Mouse (Mus musculus) heart, postnatal 4 days (tissue): ENCODE data around the gene Prtn3. TPM values are rescaled to one million over a fixed set of nuclear protein-coding genes. Genes with fewer than 3 reads are reported as not detected.

Experiments used
- DNase-seq: peaks from one replicate; pipeline ENCODE4 v3.0.0; 2021
- total RNA-seq, 2 experiments: library from RNA; stranded (reverse); gene quantifications; 2 replicates each; pipeline ENCODE4 v1.2.3; 2021

Gene Prtn3
- total RNA-seq, 2 experiments from 2014 or later: not detected

DNA sequence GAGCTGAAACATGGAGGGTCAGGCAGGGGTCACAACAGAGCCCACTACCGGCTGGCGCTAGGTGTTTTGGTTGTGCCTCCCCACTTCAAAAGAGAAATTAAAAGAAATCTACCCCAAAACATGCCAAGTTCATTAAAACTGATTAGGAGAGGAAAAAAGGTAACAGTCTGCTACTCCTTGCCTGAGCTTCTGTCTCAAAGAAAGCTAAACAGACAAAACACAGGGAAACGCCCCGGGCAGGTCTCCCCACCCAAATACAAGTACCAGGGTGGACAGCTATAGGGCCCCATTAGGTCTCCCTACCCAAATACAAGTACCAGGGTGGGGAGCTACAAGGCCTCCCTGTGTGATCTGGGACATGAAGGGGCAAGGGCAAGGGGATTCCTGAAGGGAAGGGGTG is 36.3 kb downstream of the Prtn3 start, which contains the start of gene Gm26602:
Gene Gm26602 (plus strand): TSS at position 301 of the 400 bp plus-strand sequence.
- DNase-seq: no peak

DNA sequence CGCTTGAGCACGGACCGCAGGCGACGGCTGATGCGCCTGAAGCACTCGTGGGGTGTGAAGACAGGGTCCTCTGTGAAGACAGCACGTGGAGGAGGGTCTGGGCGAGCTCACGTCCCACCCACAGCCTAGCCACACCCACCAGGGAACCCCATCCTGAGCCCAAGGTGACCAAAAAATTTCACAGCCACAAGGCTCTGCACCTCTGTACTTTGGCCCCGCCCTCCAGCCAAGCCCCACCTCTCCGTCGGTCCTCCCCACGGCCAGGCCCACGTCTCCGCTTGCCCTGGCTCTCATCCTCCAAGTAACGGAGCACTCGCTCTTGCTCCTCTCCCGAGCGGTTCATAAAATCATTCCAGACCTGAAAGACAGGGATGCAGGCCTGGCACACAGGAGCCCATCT is 38.1 kb downstream of the Prtn3 start:
- no peak for DNase-seq

DNA sequence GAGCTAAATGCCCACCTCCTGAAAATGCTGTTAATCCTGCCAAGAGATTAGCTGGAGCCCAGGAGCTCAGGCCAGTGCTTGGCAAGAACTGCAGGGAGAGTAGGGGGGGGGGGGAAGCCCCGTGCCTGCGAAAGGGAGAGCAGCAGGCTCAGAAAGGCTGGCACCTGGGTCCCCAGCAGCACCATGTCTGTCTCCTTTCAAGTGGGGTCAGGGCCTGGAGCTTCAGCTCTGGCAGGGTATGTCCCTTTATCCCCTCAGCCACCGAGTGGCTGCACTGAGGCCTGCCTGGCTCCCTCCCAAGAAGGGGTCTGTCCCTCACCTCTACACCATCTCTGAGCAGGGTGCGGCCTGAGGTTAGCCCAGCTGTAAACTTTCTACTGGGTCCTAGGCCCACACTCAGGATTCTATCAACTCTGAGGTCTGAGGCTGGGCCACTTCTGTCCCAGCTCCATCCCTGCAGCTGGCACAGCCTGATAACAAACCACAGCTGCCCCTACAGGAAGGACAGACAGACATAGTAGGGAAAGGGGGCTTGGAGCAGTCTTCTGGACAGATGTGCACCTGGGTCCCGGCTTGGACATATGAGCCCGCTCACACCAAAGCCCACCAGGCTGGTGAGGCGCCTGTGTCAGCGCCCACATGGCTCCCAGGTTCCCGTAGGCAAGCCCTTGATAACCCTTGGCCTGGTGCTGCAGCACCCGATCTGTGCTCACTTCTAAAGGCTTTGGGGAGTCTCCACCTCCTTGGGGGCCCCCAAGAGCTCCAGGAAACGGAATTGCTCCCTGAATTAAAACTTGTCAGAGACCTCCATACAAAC is 40.1 kb downstream of the Prtn3 start:
- no peak for DNase-seq

DNA sequence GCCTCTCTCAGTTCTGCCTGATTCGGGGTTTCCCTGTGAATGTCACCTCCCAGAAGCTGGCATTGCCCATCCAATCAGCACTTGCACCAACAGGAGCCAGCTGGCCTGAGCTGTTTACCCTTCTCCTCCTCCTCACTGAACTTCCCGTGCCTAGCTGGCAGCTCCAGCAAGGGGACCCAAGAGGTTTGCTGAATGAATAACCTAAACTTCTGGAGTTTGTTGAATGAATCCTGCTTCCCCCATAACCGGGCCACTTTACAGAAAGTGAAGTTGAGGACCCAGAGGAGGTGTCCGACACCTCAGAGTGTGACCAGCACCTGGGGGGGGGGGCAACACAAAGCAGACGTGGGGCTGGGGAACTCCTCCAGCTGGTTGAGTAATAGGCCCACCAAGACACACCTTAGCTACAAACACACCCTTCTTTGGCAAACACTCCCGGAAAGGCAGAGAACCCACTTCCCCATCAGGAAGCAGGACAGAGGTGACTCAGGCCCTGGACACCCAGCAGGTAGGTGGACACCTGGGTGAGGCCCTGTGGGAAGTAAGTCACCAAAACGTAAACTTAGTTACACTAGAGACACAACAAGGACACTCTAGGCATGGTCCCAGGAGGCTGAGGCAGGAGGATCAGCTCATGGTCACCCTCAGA is 40.8 kb downstream of the Prtn3 start:
- no peak for DNase-seq

DNA sequence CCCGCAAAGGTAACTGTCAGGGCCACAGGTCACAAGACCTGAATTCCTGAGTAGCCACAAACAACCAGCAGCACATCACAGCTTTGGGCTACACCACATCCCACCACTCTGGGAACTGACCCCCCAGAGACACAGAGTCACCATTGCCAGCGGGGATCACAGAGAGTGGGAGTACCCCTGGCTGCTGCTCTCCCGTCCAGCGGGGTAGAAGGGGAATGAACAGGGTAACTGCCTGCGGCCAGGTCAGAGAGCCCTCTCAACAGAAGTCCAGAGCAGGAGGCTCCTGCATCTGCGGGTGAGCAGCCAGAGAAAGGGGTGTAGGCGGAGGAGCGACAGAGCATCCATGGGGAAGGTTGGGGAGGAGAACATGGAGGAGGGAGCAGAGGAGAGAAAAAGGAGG is 41.8 kb downstream of the Prtn3 start:
- DNase-seq: no peak

DNA sequence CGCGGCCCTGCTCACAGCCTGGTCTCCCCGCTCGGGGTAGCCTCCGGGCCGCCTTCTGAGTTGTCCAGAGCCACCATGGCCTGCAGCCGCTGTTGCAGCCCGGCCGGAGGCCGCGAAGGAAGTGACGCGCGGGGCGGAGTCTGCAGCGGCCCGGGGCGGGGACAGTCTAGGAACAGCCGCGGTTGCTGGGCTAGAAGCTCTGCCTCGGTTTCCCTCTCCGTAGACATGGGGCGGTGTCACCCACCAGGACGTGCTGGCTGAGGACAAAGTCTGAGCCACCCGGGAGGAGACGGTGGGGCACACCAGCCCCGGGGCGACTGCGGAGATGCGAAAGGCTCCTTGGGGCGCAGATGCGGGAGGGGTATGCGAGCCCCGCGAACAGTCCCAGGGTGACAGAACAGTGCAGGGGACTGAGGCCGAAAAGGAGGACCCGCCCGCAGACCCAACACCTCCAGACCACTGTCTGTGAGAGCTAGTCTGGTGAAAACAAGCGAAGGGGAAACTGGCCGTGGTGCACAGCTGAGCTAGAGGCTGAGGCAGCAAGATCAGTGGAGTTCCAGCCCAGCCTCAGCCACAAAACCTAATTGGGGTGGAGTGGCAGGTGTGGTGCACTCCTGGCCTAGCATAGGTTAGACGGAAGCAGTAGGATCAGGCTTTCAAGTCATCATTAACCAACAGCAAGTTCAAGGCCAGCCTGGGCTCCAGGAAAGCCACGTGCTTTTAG is 42.7 kb downstream of the Prtn3 start, which contains the start of gene Kiss1r:
Gene Kiss1r (plus strand): TSS at position 164 of the 724 bp plus-strand sequence.
- DNase-seq: peak; percentile 89

DNA sequence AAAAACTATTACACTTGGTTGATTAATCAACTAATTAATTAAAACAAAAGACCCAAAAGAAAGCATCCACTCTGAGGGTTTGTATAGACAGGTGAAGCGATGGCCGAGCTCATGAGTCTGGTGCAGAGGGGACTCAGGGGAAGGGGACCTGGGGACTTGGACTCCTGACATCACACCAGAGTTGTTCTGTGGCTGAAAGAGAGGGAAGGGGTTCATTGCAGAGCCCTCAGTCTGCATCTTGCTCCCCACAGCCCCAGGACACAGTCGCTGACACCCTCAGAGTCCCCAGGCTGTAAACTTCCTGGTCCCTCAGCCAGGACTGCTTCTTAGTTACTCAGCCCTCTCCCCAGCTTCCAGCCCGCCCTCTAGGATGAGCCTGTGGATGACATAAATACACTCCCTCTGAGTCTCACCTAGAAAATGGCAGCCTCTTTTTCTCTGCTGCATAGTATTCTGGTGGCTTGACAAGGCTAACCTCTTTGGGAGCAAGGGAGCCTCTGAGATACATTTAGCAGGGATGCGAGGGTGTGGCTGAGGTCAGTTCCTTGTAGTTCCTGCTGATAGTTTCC is 43.3 kb downstream of the Prtn3 start:
- DNase-seq: no peak

DNA sequence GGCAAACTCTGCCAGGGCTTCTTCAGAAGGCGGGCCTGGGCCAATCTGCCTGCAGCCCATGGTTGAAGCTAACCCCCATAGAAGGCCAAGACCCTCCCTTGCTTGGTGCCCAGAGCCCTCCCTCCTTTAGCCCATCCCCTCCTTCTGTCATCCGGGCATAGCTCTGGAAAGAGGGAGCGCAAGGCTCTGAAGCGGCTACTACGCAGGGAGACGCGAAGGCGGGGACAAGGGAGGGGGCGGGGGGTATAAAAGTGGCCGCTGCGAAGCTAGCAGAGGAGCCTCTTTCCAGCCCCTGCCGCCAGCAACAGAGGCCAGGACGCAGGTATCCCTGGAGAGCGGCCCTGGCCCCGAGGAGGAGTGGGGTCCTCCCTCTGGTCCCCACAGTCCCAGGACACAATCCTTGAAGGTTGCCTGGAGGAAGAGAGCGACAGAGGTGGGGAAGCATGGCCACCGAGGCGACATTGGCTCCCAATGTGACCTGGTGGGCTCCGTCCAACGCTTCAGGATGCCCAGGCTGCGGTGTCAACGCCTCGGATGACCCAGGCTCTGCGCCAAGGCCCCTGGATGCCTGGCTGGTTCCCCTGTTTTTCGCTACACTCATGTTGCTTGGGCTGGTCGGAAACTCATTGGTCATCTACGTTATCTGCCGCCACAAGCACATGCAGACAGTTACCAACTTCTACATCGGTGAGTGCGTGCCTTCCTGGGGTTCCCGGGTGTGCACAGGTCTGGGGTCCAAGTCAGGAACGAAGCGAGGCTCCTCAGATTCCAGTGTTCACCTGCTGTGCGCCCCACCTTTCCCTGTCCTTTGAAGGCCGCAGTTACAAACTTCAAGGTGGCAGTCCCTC is 44.2 kb downstream of the Prtn3 start:
- no peak for DNase-seq

DNA sequence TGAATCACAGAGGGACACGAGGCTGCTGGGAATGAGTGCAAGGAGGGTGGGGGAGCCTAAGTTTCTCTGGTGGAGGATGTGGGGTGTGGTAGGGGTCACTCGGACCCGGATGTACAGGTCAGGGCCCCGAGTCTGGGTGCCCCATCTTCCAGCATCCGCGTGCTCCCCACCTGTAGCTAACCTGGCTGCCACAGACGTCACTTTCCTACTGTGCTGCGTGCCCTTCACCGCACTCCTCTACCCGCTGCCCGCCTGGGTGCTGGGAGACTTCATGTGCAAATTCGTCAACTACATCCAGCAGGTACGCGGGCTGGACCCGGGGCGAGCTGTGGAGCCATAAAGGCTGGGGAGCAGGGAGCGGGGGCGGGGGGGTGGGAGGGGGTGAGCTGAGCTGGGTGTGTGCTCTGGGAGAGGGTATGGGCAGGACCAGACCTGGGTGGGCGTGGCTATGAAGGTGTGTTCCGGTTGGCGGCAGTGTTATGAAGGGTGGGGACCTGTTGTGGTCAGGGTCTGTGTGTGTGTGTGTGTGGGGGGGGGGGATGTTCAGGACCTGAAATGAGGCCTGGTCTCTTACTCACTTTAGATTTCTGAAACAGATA is 45.1 kb downstream of the Prtn3 start:
- DNase-seq: no peak

DNA sequence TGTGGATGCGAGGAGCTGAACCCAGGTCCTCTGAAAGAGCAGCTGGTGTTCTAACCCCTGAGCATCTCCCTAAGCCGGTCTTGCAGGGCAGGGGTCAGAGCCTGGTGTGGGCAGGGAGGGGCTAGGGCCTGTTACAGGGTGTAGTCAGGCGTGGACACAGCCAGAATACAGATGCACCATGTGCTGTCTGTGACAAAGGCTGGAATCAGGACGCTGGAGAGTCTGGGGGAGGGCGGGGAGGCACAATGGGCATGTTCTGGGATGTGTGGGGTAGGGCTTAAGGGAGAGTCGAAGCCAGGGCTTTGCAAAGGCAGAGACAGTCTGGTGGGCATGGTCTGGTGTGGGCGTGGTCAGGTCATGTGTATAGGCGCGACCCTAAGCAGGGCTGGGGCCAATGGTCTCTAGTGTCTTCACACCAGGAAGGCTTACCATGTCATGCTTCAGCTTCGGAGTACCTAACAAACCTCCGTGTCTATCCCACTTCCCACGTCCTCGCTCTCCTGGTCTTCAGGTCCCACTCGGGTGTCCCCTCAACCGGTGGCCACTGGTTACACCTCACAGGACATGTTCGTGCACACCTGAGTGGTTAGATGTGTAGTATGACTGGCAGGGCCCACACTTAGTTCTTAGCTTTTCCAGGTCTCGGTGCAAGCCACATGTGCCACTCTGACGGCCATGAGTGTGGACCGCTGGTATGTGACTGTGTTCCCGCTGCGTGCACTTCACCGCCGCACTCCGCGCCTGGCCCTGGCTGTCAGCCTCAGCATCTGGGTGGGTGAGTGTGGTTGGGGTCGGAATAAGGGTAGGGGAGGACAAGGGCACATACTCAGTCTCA is 46.0 kb downstream of the Prtn3 start:
- DNase-seq: no peak

DNA sequence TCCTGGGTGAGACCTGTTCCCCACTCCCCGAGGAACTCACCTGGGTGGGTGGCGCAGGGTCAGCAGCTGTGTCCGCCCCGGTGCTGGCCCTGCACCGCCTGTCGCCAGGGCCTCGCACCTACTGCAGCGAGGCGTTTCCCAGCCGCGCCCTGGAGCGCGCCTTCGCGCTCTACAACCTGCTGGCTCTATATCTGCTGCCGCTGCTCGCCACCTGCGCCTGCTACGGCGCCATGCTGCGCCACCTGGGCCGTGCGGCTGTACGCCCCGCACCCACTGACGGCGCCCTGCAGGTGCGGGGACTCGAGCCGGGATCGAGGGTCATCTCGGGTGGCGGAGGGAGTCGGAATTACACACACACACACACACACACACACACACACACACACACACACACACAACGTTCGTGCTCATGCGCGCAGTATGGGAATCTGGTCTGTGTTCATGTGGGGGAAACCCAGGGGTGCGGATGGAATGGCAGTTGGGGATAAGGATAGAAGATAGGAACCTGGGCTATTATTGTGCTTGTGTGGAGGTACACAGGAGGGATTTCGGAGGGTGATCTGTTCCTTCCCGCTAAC is 46.8 kb downstream of the Prtn3 start, which contains the start of gene R3hdm4:
Gene R3hdm4 (minus strand): TSS at position 251 of the 578 bp plus-strand sequence.
- no peak for DNase-seq

DNA sequence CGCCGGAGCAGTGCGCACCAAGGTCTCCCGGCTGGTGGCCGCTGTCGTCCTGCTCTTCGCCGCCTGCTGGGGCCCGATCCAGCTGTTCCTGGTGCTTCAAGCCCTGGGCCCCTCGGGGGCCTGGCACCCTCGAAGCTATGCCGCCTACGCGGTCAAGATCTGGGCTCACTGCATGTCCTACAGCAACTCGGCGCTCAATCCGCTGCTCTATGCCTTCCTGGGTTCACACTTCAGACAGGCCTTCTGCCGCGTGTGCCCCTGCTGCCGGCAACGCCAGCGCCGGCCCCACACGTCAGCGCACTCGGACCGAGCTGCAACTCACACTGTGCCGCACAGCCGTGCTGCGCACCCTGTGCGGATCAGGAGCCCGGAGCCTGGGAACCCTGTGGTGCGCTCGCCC is 47.3 kb downstream of the Prtn3 start:
- DNase-seq: no peak

DNA sequence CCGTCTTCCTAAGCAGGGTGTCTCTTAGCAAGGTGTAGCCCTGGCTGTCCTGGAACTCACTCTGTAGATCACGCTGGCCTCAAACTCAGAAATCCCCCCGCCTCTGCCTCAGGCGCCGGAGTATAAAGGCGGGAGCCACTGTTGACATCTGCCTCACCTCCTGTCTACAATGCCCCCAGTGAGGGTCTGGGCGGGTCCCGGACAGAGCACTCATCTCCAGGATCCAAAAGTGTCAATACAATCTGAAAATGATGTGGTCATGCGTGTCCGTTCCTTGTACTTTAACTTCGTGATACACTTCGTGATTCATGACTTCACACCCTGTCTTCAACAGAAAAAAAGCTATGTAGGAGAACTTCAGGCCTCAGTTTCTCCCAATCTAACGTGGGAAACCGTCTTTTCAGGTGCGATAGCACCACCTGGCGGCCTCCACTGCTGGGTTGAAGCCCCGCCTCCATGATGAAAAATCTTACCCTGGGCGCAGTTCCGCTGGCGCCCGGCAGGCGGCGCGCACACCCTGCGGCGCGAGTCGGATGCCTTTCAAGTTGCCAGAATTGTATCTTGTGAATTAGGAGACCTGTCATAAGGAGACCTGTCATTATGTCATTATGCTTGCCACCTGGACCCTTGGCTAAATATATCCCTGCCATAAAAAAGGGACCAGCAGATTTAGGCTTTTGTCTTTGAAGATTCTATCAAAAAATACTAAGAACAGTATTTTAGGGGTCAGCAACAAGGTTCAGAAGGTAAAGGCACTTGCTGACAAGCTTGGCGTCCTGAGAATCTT is 50.9 kb downstream of the Prtn3 start:
- peak; percentile 96 for DNase-seq

DNA sequence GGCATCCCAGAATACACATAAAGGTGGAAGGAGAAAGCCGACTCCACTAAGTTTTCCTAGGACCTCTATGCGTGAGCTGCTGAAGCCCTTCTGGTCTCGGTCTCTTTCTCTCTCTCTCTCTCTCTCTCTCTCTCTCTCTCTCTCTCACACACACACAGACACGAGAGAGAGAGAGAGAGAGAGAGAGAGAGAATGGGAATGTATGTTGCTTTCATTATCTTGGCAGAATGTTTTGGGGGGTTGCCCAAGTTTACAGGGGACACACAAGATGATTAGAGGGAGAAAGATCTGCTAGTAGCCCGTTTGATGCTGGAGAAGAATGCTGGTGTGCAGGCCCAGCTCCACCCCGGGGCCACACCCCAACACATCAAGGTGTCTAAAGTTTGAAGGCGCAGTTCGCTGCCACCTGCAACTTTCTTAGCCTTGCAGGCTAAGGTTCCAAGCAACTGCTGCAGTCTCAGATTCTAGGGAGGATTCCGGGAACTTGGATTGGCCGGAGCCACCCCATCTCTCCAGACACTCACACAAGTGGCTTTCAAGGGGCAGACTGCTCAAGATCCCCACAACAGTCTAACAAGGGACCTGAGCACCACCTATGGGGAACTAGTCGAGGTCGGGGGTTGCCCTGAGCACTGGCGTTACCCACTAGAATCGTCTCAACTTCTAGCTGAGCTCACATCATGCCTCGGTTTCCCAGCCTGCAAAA is 51.7 kb downstream of the Prtn3 start:
- DNase-seq: no peak

DNA sequence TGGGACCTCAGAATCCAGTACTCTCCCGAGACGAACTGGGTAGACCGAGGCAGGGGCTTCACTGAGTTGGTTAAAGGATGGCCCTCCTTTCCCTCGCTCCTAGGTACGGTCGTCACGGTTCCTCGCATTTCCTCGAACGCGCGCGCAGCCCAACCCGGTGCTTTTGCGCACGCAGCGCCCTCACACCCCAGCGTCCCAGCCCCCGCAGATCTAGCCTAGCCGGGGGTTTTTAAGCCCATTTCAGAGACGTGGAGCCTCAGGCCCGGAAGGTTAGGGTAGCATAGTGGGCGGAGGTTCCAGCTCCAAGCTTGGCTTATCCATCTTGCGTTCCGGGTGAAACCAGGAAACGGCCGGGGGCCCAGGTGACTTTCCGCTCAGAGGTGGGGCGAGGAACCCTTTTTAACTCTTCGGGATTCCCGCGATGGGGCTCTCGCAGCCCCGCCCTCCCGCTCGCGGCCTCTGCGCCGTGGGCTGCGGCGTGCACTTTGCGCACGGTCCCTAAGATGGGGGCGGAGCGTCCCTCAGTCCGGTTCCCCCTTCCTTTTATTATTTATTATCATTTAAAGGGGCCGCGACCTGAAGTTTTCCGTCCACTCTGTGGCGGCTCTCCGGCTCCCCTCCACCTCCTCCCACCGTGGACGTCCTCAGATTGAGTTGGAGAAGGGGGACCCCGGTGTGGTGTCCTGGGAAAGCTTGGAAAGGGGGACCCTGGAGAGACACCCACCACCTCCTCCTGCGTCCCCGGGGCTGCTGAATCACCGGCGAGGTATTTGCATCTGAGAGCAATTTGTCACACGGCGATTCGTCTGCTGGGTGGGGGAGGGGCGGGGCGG is 52.4 kb downstream of the Prtn3 start, which contains the start of gene Arid3a:
Gene Arid3a (plus strand): TSS at position 553 of the 833 bp plus-strand sequence.
- DNase-seq: peak; percentile 89

DNA sequence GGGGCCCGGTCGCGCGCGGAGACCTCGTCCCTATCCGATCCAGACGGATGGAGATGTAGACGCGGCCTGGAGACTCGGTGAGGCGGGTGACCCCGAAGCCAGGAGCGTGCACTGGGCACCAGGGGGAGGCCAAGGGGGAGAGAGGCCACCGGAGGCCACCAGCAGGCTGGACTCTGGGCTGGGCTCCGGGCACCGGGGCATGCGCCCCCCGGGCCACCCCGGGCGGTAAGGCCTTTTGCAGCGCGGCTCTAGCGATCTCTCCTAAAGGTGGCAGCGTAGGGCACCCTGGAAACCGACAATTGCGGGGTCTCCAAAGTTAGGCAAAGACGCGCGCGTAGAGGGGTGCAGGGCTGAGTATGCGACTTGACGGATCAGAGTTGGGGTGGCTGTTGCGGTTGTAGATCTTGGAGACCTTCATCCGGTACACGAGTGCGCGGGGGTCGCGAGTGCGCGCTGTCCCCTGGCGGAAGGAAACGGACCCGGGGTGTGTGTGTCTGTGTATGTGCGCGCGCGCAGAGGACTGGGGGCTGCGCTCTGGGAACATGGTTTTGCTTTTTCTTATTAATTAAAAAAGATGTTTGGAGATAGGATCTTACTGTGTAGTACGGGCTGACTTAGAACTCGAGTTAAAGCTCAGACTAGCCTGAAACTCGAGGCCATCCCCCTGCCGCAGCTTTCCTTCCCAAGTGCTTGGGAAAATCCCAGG is 53.2 kb downstream of the Prtn3 start:
- peak; percentile 57 for DNase-seq
